Mouse (Mus musculus) frontal cortex, postnatal 14 days (tissue): Measurements from ENCODE around the gene Adap2.
A peak's percentile ranks its signal among the peaks of the same experiment; 100 is the strongest.

Experiments used
- DNase-seq, 2 experiments: peaks; one replicate each; pipeline ENCODE4 v3.0.0; 2022; ENCODE audit warnings: low spot score in 2 of 2

Adap2 gene

GRCm38 (mm10) chr11:80196351-80196750 is 42.4 kb downstream of the Adap2 start:
- no peak for DNase-seq

GRCm38 (mm10) chr11:80199316-80199715 is 45.4 kb downstream of the Adap2 start:
- DNase-seq = no peak

GRCm38 (mm10) chr11:80199773-80200172 is 45.9 kb downstream of the Adap2 start:
- DNase-seq = no peak

GRCm38 (mm10) chr11:80200326-80200725 is 46.4 kb downstream of the Adap2 start:
- no peak for DNase-seq

GRCm38 (mm10) chr11:80202296-80202695 is 48.4 kb downstream of the Adap2 start:
- no peak for DNase-seq

- no peak for DNase-seq
Observed at GRCm38 (mm10) chr11:80204037-80204436, 50.1 kb downstream of the Adap2 start.

- DNase-seq = no peak
Observed at GRCm38 (mm10) chr11:80204941-80205340, 51.0 kb downstream of the Adap2 start.

- no peak for DNase-seq
Observed at GRCm38 (mm10) chr11:80208465-80208859, 54.6 kb downstream of the Adap2 start.

- peak; percentile 89 to 94 for DNase-seq
Observed at GRCm38 (mm10) chr11:80208860-80209800, 55.2 kb downstream of the Adap2 start, which contains the start of gene Rhot1. Rhot1 (plus strand) TSS chr11:80209019.

- no peak for DNase-seq
Observed at GRCm38 (mm10) chr11:80210321-80210720, 56.4 kb downstream of the Adap2 start.

- DNase-seq = no peak
Observed at GRCm38 (mm10) chr11:80212282-80212681, 58.4 kb downstream of the Adap2 start.

- no peak for DNase-seq
Observed at GRCm38 (mm10) chr11:80215291-80215690, 61.4 kb downstream of the Adap2 start.

- no peak for DNase-seq
Observed at GRCm38 (mm10) chr11:80218657-80219293, 64.9 kb downstream of the Adap2 start.
